Comparison of ENCODE assay signal across 9 mouse cellular contexts in the genomic region with DNA sequence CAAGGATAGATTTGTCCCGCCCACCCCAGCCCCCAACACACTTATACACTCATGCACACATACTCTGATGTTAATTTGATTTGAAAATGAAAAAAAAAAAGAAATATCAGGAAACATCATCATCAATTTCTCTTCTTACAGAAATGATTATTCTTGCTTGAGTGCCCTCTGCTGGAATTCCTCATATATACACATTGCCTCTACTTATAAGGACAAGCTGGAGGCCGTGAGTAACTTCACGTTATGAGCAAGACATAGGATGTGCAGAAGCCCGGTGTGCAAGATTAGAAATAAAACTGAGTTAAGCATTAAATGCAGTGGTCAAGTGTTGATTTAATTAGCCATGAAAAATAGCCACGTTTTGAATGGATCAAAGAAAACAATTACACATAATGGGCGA. TPM values are rescaled to one million over a fixed set of nuclear protein-coding genes. Genes with fewer than 3 reads are reported as not detected.
DNase-seq lines count a peak whose midpoint lies in the region; ATAC-seq and TF ChIP-seq lines count a peak whose summit lies in the region.
"Had no signal": no experiment of that assay in that cellular context is flagged by ENCODE, and none has a peak within 500 bp of the region (broad histone marks: within the 10 kb centered on the region; RNA-seq: fewer than 3 reads in every experiment).

No protein-coding gene starts in this region.

- H3K4me3 ChIP-seq in left cerebral cortex, adult 2 months, result no peak overlapping the region
- H3K4me3 ChIP-seq: limb, embryonic 13.5 days had no signal

- intact Hi-C loops in left cerebral cortex, adult 2 months (cut with DNase I), result loop anchor here (1.0 to 10.0 kb wide), 4 partner anchors 111 to 1221 kb away; no protein-coding TSS in a partner anchor
- intact Hi-C loops in left cerebral cortex, postnatal 4 days (cut with DNase I), result loop anchor here (10.0 kb wide), 1 partner anchor 1141 kb away; a partner anchor contains a TSS

- ATAC-seq in megakaryocyte-erythroid progenitor cell, adult 5-6 weeks (replicated peaks; ENCODE audit: low FRiP score, low TSS enrichment, poor library complexity, severe bottlenecking), result no peak

- peak overlapping the region; percentile 36; the same call in 1 of the 2 replicates for H3K27ac ChIP-seq in left cerebral cortex, adult 2 months
- H3K27ac ChIP-seq: limb, embryonic 13.5 days had no signal

- peak; percentile 31 to 38 for DNase-seq in cerebellum, postnatal 14 days
- DNase-seq in cerebellum, postnatal 36 days, result no peak
- peak in 1 of 2 experiments; percentile 24 for DNase-seq in left cerebral cortex, adult 2 months (ENCODE audit: extremely low spot score in 1 of 2, low spot score in 2 of 2)
- DNase-seq in left cerebral cortex, postnatal 4 days, result no peak
- DNase-seq in R1 (ENCODE audit: low read depth, low spot score), result peak; percentile 10
- peak; percentile 60 for DNase-seq in layer of hippocampus, adult 9-11 months
- DNase-seq in Muller cell, postnatal 12 days (ENCODE audit: inconsistent ontology term), result no peak

- peak; percentile 69 for TF ChIP-seq CTCF in left cerebral cortex, adult 2 months (IDR thresholded peaks at IDR 0.05)

RNA-seq across cellular contexts. Expression of a gene that starts 40.9 kb away (rescaled TPM):
- total RNA-seq in left cerebral cortex, adult 2 months (2021), result 1 to 10 TPM; 5.0 to 6.4 TPM
- under 1 TPM in 1 of 2 experiments, not detected in 1; 0.12 TPM for total RNA-seq in left cerebral cortex, postnatal 4 days (2021)
- not detected in 2 replicates for total RNA-seq in megakaryocyte-erythroid progenitor cell, adult 5-6 weeks (2014; fragmentation: Nextera tagmentation)
- not detected in 2 replicates for total RNA-seq in megakaryocyte-erythroid progenitor cell, adult 5-6 weeks (2017)

Comparison
In these comparisons a context has a peak if more than half of its experiments do, and no peak if none do; other contexts are left out.
1. DNase-seq: peak in cerebellum, postnatal 14 days (2 of 2), R1 (single experiment) and layer of hippocampus, adult 9-11 months (single experiment); none in cerebellum, postnatal 36 days (0 of 2), left cerebral cortex, postnatal 4 days (single experiment) and Muller cell, postnatal 12 days (single experiment).
2. RNA of a gene that starts 40.9 kb away (total RNA-seq): 5.0 to 6.4 TPM in left cerebral cortex, adult 2 months; 0.12 TPM in left cerebral cortex, postnatal 4 days and not detected in megakaryocyte-erythroid progenitor cell, adult 5-6 weeks; every median in the first group is over 4 times any median in the second.